Mouse (Mus musculus) hindbrain, embryonic 12.5 days (tissue): ENCODE measurements at regions not wholly inside any gene's neighbourhood (a gene's known extent, or its start where the extent isn't known, plus 50 kb on each side); places are given as distances from the start of the nearest gene placed in this dataset.

Experiments
- ATAC-seq: fragments of 200-750 bp; cut with Nextera tagmentation; 2 replicates; pipeline ENCODE4 v1.8.0; 2017; ENCODE audit warnings: moderate TSS enrichment; ENCODE audit not compliant: low FRiP score
- H3K27ac ChIP-seq: fragments of 300-500 bp; sonication (generic); 2 replicates; pipeline ENCODE4 v1.5.1; 2016; ENCODE audit warnings: mild to moderate bottlenecking
- H3K27me3 ChIP-seq: fragments of 300-500 bp; sonication (generic); 2 replicates; pipeline ENCODE4 v1.6.1; 2016; ENCODE audit warnings: mild to moderate bottlenecking
- H3K36me3 ChIP-seq: fragments of 300-500 bp; sonication (generic); 2 replicates; pipeline ENCODE4 v1.6.1; 2016; ENCODE audit warnings: mild to moderate bottlenecking
- H3K4me1 ChIP-seq: fragments of 300-500 bp; sonication (generic); 2 replicates; pipeline ENCODE4 v1.6.1; 2016
- H3K4me2 ChIP-seq: fragments of 300-500 bp; sonication (generic); replicated peaks from 2 replicates; pipeline ENCODE4 v1.6.1; 2016; ENCODE audit warnings: mild to moderate bottlenecking
- H3K4me3 ChIP-seq: fragments of 300-500 bp; sonication (generic); 2 replicates; pipeline ENCODE4 v1.5.1; 2016; ENCODE audit warnings: mild to moderate bottlenecking
- H3K9ac ChIP-seq: fragments of 300-500 bp; sonication (generic); 2 replicates; pipeline ENCODE4 v1.6.1; 2016; ENCODE audit warnings: mild to moderate bottlenecking, moderate library complexity
- H3K9me3 ChIP-seq: fragments of 300-500 bp; sonication (generic); replicated peaks from 2 replicates; pipeline ENCODE4 v1.6.1; 2016; ENCODE audit warnings: mild to moderate bottlenecking
- WGBS: fragments of 180-500 bp; shearing (Covaris S2); methylation state at CpG from one replicate; pipeline ENCODE4 v1.1.7; 2016; 5-methylcytosine and 5-hydroxymethylcytosine counted together

DNA sequence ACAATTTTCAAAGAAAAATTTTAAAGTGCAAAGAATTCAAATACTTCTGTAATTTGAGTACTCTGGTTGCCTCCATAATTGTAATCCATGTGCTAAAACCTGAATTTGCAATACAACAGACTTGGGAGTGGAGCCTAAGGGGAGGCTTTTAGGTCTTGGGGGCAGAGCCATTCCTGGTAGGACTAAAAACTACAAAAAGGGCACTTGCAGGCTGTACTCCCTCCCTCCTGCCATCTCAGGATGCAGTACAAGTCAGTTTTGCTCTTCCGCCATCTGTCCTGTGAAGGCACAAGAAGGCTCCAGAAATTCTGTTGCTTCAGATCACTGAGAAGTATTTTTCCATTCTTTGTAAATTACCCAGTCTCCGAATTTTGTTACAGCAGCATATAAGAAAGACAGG, 467.4 kb upstream of the Nox3 start:
- Histone ChIP-seq H3K4me2 (no peak overlapping the region), H3K4me1 (no peaks in the 10 kb centered on the region), H3K27me3 (no peaks in the 10 kb centered on the region), H3K4me3 (no peak overlapping the region), H3K27ac (no peak overlapping the region), H3K9ac (no peak overlapping the region), H3K36me3 (no peaks in the 10 kb centered on the region), H3K9me3 (no peaks in the 10 kb centered on the region)
- 82% methylated on average over 2 of the region's 2 CpGs for WGBS
- ATAC-seq: no peak

DNA sequence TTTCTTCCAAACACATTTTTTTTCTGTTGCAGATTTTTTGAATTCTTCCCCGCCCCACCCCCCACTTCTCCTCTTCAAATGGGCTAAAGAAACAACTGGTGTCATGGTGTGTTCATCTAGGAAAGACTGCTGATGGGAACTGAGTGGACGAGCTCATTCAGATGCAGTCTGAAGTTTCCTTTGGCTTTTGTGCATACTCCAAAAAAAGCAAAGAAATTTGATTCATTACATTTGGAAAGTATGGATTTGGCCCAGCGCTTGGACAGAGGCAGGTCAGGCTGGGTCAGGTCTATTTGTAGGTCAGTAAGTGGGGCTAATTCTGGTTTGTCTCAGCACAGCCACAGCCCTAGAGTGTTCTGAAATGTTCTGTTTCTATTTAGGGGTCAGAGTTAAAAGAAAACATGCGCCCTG, 477.9 kb upstream of the Nox3 start:
- Histone ChIP-seq H3K4me1 (peaks cover 2% of the 10 kb centered on the region; the same call in 1 of the 2 replicates), H3K27me3 (no peaks in the 10 kb centered on the region), H3K4me3 (no peak overlapping the region), H3K9me3 (no peaks in the 10 kb centered on the region), H3K36me3 (no peaks in the 10 kb centered on the region), H3K4me2 (no peak overlapping the region), H3K27ac (no peak overlapping the region), H3K9ac (no peak overlapping the region)
- ATAC-seq: no peak
- 42% methylated on average over 4 of the region's 4 CpGs for WGBS

DNA sequence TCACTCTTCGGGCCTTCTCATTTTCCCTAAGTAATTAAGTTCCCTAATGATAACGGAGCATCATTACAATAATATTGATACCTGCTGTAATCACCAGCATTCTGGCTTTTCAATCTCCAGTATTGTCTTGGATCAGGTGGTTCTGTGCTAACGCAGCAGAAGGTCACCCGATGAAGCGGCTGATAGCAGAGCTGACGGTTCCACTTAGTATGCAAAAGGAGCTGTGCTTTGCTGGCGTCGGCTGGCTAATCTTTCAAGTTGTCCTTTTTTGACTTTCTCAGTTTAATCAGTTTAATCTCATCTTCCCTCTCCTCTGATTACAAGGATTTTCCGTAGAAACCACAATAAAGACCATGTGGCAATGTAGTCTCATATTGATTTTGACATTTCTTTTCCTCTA, 478.9 kb upstream of the Nox3 start:
- Histone ChIP-seq H3K36me3 (no peaks in the 10 kb centered on the region), H3K9me3 (no peaks in the 10 kb centered on the region), H3K4me3 (no peak overlapping the region)

DNA sequence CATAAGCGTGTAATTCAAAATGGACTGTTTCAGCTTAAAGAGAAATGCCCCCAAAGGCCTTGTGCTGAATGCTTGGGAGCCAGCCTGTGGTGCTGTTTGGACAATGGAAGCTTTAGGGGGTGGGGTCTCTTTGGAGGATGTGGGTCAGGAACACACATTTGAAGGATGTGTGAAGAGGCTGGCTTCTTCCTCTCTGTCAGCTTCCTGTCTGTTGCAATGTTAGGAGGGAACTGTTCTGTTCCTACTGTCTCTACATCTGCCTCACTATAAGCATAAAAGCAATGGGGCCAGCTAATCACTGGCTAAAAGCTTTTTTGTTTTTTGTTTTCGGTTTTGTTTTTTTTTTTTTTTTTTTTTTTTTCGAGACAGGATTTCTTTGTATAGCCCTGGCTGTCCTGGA, 480.5 kb upstream of the Nox3 start:
- no peaks in the 10 kb centered on the region for H3K9me3 ChIP-seq
- no peak overlapping the region for H3K9ac ChIP-seq
- no peak for ATAC-seq
- H3K36me3 ChIP-seq: no peaks in the 10 kb centered on the region
- H3K27ac ChIP-seq: no peak overlapping the region
- H3K4me1 ChIP-seq: peaks cover 2% of the 10 kb centered on the region; the same call in 1 of the 2 replicates
- H3K4me2 ChIP-seq: no peak overlapping the region
- 93% methylated on average over 2 of the region's 3 CpGs for WGBS
- H3K27me3 ChIP-seq: no peaks in the 10 kb centered on the region
- H3K4me3 ChIP-seq: no peak overlapping the region

More for the DNA sequence above, 478.9 kb upstream of the Nox3 start:
- Histone ChIP-seq H3K4me2 (no peak overlapping the region), H3K27ac (no peak overlapping the region), H3K4me1 (peaks cover 2% of the 10 kb centered on the region; the same call in 1 of the 2 replicates), H3K9ac (no peak overlapping the region), H3K27me3 (no peaks in the 10 kb centered on the region)
- WGBS: 65% methylated on average over 9 of the region's 9 CpGs
- ATAC-seq: no peak

DNA sequence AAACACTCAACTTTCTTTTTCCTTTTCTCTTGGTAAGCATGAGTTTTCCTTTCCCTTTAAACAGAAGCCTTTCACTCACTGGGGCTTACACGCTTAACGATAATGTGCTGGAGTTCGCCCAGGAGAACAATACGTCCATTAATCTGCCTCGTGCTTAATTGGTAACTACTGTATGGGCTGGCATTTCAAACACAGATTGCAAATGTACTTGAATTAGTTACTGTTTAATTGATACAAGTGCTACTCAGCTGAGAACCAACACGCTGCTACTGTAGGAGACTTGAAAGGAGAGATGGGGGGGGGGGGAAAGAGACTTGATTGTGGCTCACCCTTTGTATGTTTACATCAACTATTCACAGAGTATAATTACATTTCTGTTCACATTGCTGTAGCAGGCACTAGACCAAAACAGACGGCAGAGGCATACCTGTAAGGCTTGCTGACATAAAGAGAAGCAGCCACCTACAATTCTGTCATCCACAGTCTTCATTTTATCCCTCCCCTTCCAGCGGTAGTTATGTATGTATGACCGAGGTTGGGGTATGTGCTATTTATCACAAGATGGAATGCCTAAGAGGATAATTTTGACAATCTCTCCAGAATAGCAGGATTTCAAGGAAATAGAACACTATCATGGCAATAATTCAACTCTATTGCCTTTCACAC, 481.6 kb upstream of the Nox3 start:
- no peak overlapping the region for H3K4me3 ChIP-seq
- H3K27me3 ChIP-seq: no peaks in the 10 kb centered on the region
- no peaks in the 10 kb centered on the region for H3K36me3 ChIP-seq
- H3K9ac ChIP-seq: no peak overlapping the region
- H3K4me1 ChIP-seq: peaks cover 2% of the 10 kb centered on the region; the same call in 1 of the 2 replicates
- no peaks in the 10 kb centered on the region for H3K9me3 ChIP-seq
- ATAC-seq: peak; percentile 60
- H3K27ac ChIP-seq: no peak overlapping the region
- H3K4me2 ChIP-seq: no peak overlapping the region
- 57% methylated on average over 9 of the region's 9 CpGs for WGBS

DNA sequence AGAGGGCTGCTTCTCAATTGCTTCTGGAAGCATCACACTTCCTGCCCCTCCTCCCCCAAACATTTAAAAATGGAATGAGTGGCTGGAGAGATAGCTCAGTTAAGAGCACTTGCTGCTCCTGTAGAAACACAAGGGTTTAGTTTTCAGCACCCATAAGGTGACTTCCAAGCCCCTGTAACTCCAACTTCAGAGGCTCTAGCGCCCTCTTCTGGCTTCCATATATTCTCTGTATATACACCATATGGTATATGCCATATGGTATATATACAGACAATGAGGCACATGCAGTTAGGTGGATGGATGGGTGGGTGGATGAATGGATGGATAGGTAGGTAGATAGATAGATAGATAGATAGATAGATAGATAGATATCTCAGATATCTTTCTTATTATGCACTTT, 483.2 kb upstream of the Nox3 start:
- no peak overlapping the region for H3K4me2 ChIP-seq
- no peaks in the 10 kb centered on the region for H3K9me3 ChIP-seq
- H3K36me3 ChIP-seq: no peaks in the 10 kb centered on the region
- WGBS: 48% methylated on average over 1 of the region's 1 CpGs
- no peak overlapping the region for H3K27ac ChIP-seq
- no peak overlapping the region for H3K9ac ChIP-seq
- no peak for ATAC-seq
- no peak overlapping the region for H3K4me3 ChIP-seq
- no peaks in the 10 kb centered on the region for H3K27me3 ChIP-seq
- no peaks in the 10 kb centered on the region for H3K4me1 ChIP-seq

DNA sequence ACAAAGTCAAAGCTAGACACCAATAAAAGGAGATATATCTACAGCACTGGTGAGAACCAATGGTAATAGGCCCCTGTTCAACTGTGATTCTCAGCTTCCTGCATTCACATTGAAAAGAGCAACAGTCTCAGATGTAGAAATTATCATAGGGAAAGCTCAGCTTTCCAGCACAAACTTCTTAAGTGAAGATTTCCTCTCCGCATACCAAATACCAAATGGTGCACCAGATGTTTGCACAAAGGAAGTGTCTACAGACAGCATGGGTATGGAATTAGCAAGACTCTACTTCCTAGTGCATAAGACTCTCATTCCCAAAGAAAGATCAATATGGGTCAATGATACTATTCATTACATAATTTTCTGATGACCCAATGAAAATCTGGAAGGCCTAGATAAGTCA, 486.0 kb upstream of the Nox3 start:
- H3K4me3 ChIP-seq: no peak overlapping the region
- ATAC-seq: no peak
- H3K27me3 ChIP-seq: no peaks in the 10 kb centered on the region
- no peaks in the 10 kb centered on the region for H3K9me3 ChIP-seq
- no peak overlapping the region for H3K9ac ChIP-seq
- no peak overlapping the region for H3K4me2 ChIP-seq
- 94% methylated on average over 1 of the region's 1 CpGs for WGBS
- H3K27ac ChIP-seq: no peak overlapping the region
- H3K36me3 ChIP-seq: no peaks in the 10 kb centered on the region
- H3K4me1 ChIP-seq: no peaks in the 10 kb centered on the region

DNA sequence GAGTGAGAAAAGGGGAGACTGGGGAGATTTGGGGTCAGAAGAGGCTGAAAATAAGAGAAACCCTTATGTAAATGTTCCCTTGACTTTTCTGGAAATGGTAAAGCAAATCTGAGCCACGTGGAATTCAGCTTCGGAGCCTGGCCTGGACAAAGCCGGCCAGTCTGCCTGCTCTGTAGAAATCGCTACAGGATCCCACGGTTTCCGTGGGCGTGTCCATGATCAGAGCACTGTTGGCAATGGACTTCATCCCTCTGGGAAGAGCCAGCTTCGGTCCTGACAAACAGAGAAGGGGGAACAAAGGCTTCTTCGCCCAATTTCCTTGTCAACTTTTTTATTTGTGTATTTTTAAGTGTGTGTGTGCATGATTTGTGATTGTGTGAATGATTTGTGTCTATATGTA, 490.7 kb upstream of the Nox3 start:
- WGBS: 74% methylated on average over 9 of the region's 9 CpGs
- no peak overlapping the region for H3K4me2 ChIP-seq
- no peak for ATAC-seq

DNA sequence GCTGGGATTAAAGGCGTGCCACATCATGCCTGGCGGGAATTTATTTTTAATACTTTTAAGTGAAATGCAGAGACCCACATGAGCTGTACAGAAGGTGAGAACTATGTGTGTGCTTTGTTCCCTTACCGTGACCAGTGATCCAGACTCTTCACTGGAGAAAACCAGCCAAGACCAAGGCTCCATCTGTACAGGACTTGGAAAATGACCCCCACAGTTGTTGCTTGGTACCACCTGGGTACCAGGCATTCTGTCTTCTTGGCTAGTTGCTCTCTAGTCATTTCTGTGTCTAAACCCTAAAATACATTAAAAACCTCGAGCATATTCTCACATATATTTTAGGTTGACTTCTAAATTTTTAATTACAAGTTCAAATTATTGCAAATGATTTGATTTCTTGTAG, 491.5 kb upstream of the Nox3 start:
- Histone ChIP-seq H3K27me3 (no peaks in the 10 kb centered on the region), H3K27ac (no peak overlapping the region), H3K4me3 (no peak overlapping the region), H3K4me2 (no peak overlapping the region), H3K4me1 (no peaks in the 10 kb centered on the region), H3K9ac (no peak overlapping the region), H3K36me3 (no peaks in the 10 kb centered on the region), H3K9me3 (no peaks in the 10 kb centered on the region)
- ATAC-seq: no peak
- WGBS: 89% methylated on average over 4 of the region's 4 CpGs

More for the DNA sequence above, 490.7 kb upstream of the Nox3 start:
- Histone ChIP-seq H3K27ac (no peak overlapping the region), H3K9ac (no peak overlapping the region), H3K9me3 (no peaks in the 10 kb centered on the region), H3K36me3 (no peaks in the 10 kb centered on the region), H3K27me3 (no peaks in the 10 kb centered on the region), H3K4me3 (no peak overlapping the region), H3K4me1 (no peaks in the 10 kb centered on the region)

DNA sequence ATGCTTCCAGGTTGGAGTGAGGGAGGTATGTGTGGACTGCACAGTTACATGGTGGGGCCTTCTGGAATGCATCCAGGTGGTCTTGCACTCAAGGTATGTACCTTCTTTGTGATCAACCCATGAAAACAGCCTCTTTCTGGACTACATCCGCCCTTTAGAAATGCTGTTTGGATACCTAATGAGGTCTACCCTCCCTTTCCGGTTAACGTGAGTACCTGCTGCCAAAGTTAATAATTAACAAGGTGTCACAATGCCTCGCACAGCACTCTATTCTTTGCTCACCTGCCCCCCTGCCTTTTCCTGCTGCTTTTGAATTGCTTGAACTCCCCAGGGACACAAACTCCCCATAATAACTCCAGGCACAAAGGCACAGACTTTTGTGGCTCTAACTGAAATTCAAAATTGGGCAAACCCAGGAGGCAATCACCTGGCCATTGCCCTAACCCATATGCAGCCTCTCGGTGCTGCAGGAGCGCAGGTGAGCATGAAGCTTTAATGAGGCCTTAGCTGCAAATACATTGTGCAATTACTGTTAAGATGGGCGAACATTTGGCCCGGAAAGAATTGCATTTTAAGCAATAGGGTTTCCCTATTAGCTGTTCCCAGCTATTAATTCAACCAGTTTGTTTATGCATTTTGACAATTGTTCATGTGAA, 500.9 kb upstream of the Nox3 start:
- H3K27me3 ChIP-seq: no peaks in the 10 kb centered on the region
- H3K36me3 ChIP-seq: no peaks in the 10 kb centered on the region
- no peak overlapping the region for H3K4me2 ChIP-seq
- no peak overlapping the region for H3K9ac ChIP-seq
- no peak overlapping the region for H3K27ac ChIP-seq
- no peak for ATAC-seq
- no peaks in the 10 kb centered on the region for H3K4me1 ChIP-seq
- 66% methylated on average over 8 of the region's 8 CpGs for WGBS
- no peaks in the 10 kb centered on the region for H3K9me3 ChIP-seq
- no peak overlapping the region for H3K4me3 ChIP-seq

DNA sequence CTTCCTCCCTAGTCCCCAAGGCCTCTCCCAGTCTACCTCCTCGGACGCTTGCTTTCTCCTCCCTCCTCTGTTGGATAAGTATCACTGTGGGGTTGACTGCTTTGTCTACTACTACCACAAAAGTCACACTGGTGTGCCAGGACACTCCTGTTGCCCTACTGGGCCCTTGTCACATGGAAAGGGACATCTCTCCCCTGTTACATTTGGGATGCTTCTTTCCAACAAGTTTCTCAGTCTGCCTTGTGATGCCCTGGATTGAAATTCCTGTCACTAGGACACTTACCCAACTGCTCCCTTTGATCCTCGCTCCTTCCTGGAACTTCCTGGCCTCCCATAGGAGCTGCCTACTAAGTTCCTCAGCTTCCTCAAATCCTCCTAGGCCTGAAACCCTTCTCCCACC, 501.9 kb upstream of the Nox3 start:
- WGBS: 70% methylated on average over 3 of the region's 3 CpGs

DNA sequence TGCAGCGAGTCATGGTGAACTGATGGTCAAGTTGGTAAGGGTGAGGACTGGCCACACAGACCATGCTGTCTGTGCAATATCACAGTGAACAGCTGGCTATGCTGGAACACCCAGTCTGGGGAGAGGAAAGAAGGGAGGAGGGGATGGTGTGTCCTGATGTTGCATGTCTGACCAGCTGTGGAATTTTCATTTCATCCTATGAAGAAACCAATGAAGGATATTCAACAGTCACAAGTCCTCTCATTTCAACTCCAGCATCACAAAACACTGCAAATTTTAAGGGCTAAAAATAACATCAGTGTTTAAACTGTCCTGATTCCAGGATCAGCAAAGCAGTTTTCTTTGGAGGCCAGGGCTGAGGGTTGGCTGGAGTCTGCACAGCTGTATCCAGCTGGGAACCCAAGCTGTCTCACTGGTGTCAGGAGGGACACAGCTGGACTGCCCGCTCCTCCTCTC, 503.7 kb upstream of the Nox3 start:
- Histone ChIP-seq H3K4me2 (no peak overlapping the region), H3K27ac (no peak overlapping the region), H3K9ac (no peak overlapping the region), H3K36me3 (no peaks in the 10 kb centered on the region), H3K9me3 (no peaks in the 10 kb centered on the region), H3K4me3 (no peak overlapping the region), H3K27me3 (no peaks in the 10 kb centered on the region), H3K4me1 (no peaks in the 10 kb centered on the region)
- WGBS: 87% methylated on average over 2 of the region's 2 CpGs
- no peak for ATAC-seq

More for the DNA sequence above, 501.9 kb upstream of the Nox3 start:
- no peak overlapping the region for H3K4me2 ChIP-seq
- no peak overlapping the region for H3K4me3 ChIP-seq
- H3K4me1 ChIP-seq: no peaks in the 10 kb centered on the region
- H3K27me3 ChIP-seq: no peaks in the 10 kb centered on the region
- ATAC-seq: no peak
- no peaks in the 10 kb centered on the region for H3K9me3 ChIP-seq
- H3K27ac ChIP-seq: no peak overlapping the region
- H3K9ac ChIP-seq: no peak overlapping the region
- H3K36me3 ChIP-seq: no peaks in the 10 kb centered on the region

DNA sequence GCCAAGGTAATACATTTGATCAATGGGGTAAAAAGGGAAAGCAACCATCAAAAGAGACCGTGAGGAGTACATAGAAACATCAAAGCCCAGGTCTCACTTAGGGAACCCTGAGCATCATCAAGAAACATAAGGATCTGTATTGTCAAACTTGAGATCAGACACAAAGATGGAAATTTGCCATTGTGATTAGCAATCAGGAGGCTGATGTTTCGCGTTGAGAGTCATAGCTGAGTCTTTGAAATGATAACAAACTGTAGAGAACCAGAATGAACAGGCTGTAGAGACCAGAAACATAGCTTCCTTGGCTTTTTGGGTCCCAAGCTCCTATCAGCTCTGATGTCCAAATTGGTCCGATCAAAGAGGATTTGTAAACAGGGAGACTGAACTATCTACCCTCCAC, 505.2 kb upstream of the Nox3 start:
- H3K9me3 ChIP-seq: no peaks in the 10 kb centered on the region
- 92% methylated on average over 4 of the region's 4 CpGs for WGBS
- no peaks in the 10 kb centered on the region for H3K27me3 ChIP-seq
- H3K36me3 ChIP-seq: no peaks in the 10 kb centered on the region
- H3K27ac ChIP-seq: no peak overlapping the region
- H3K4me3 ChIP-seq: no peak overlapping the region
- no peak overlapping the region for H3K9ac ChIP-seq
- no peak for ATAC-seq
- no peaks in the 10 kb centered on the region for H3K4me1 ChIP-seq
- no peak overlapping the region for H3K4me2 ChIP-seq
